Mouse (Mus musculus): ENCODE measurements at regions not wholly inside any gene's neighbourhood (a gene's known extent, or its start where the extent isn't known, plus 50 kb on each side); places are given as distances from the start of the nearest gene placed in this dataset.

GRCm38 (mm10) chr6:117758516-117758915 lies 82.5 kb upstream of the Zfp637 start:
- DNase-seq (ENCODE audit: low spot score in 2 of 2): peak in 1 of 2 experiments; percentile 66

GRCm38 (mm10) chr6:117771506-117771905 lies 69.5 kb upstream of the Zfp637 start:
- no peak for DNase-seq (ENCODE audit: low spot score in 2 of 2)

GRCm38 (mm10) chr6:117772396-117772795 lies 68.6 kb upstream of the Zfp637 start:
- no peak for DNase-seq (ENCODE audit: low spot score in 2 of 2)

- DNase-seq (ENCODE audit: low spot score in 2 of 2): no peak
These were observed 65.5 kb upstream of the Zfp637 start for GRCm38 (mm10) chr6:117775304-117776050.

GRCm38 (mm10) chr6:117778027-117778426 lies 63.0 kb upstream of the Zfp637 start:
- no peak for DNase-seq (ENCODE audit: low spot score in 2 of 2)

GRCm38 (mm10) chr6:117778481-117778880 lies 62.5 kb upstream of the Zfp637 start:
- DNase-seq (ENCODE audit: low spot score in 2 of 2): no peak

- no peak for DNase-seq (ENCODE audit: low spot score in 2 of 2)
These were observed 62.0 kb upstream of the Zfp637 start for GRCm38 (mm10) chr6:117779020-117779419.

GRCm38 (mm10) chr6:117788580-117789540 lies 52.1 kb upstream of the Zfp637 start:
- DNase-seq (ENCODE audit: low spot score in 2 of 2): no peak

- DNase-seq (ENCODE audit: low spot score in 2 of 2): no peak
These were observed 50.4 kb upstream of the Zfp637 start for GRCm38 (mm10) chr6:117790581-117790980.

Measured in layer of hippocampus, adult 18-20 months (tissue).